Mouse (Mus musculus): Measurements from ENCODE around the gene Syne1.

GRCm38 (mm10) chr10:5309961-5310713 is 241.1 kb downstream of the Syne1 start:
- TF ChIP-seq CTCF (IDR thresholded peaks at IDR 0.05): no peak
- no peak for TF ChIP-seq EP300 (IDR thresholded peaks at IDR 0.05)
